Mouse (Mus musculus): ENCODE measurements around the gene Dock3.

- TF ChIP-seq EP300 (optimal IDR thresholded peaks at IDR 0.05) (no peak), CTCF (IDR thresholded peaks at IDR 0.05; ENCODE audit: low read depth) (peak; percentile 33; the same call in 1 of the 2 replicates)
These were observed 375.0 kb downstream of the Dock3 start for GRCm38 (mm10) chr9:106856664-106857063.
